ENCODE assay signal across 30 mouse cellular contexts in genomic region chr4:44126805-44127204, GRCm38 (mm10). TPM values are rescaled to one million over a fixed set of nuclear protein-coding genes. Genes with fewer than 3 reads are reported as not detected.
DNase-seq lines count a peak whose midpoint lies in the region; ATAC-seq and TF ChIP-seq lines count a peak whose summit lies in the region.
"Had no signal": no experiment of that assay in that cellular context is flagged by ENCODE, and none has a peak within 500 bp of the region (broad histone marks: within the 10 kb centered on the region; RNA-seq: fewer than 3 reads in every experiment).

No protein-coding gene starts in this region.

- no peak overlapping the region for H3K27ac ChIP-seq in thymus, adult 2 months (ENCODE audit: control insufficient read depth, insufficient read depth, low read length)
- no peak overlapping the region for H3K27ac ChIP-seq in embryonic facial prominence, embryonic 10.5 days (replicated peaks)
- no peak overlapping the region for H3K27ac ChIP-seq in cerebellum, adult 2 months (ENCODE audit: insufficient read depth, low read length)
- H3K27ac ChIP-seq: forebrain, embryonic 12.5 days; hindbrain, embryonic 14.5 days; left cerebral cortex, adult 2 months; limb, embryonic 12.5 days; lung, embryonic 15.5 days; midbrain, embryonic 13.5 days; stomach, postnatal 0 days had no signal

- H3K4me1 ChIP-seq in thymus, adult 2 months (replicated peaks; ENCODE audit: control insufficient read depth, insufficient read depth, low read length), result peaks cover 4% of the 10 kb centered on the region
- no peaks in the 10 kb centered on the region for H3K4me1 ChIP-seq in embryonic facial prominence, embryonic 10.5 days
- H3K4me1 ChIP-seq in cerebellum, adult 2 months (ENCODE audit: control insufficient read depth, insufficient read depth, low read length), result no peaks in the 10 kb centered on the region
- H3K4me1 ChIP-seq: forebrain, embryonic 12.5 days; limb, embryonic 12.5 days; lung, embryonic 15.5 days; midbrain, embryonic 13.5 days had no signal

- no peak overlapping the region for H3K4me3 ChIP-seq in thymus, adult 2 months (ENCODE audit: control insufficient read depth, insufficient read depth, low read length)
- no peak overlapping the region for H3K4me3 ChIP-seq in embryonic facial prominence, embryonic 10.5 days
- H3K4me3 ChIP-seq in cerebellum, adult 2 months (replicated peaks; ENCODE audit: insufficient read depth, low read depth, low read length), result no peak overlapping the region
- H3K4me3 ChIP-seq: erythroblast, embryonic 14.5 days; forebrain, embryonic 12.5 days; left cerebral cortex, adult 2 months; limb, embryonic 12.5 days; lung, embryonic 15.5 days; megakaryocyte, embryonic 14.5 days; midbrain, embryonic 13.5 days had no signal

- peak; percentile 35 for DNase-seq in T-cell, adult 2 months (ENCODE audit: low spot score)
- DNase-seq in thymus, adult 2 months, result peak; percentile 45
- DNase-seq in thymus, postnatal 36 days, result peak; percentile 38 to 64
- no peak for DNase-seq in lung, postnatal 10 days
- no peak for DNase-seq in embryonic facial prominence, embryonic 10.5 days (ENCODE audit: low spot score)
- DNase-seq in cerebellum, adult 2 months, result no peak
- DNase-seq in cerebellum, postnatal 10 days, result no peak
- DNase-seq: adrenal gland, adult 2 months; cerebellum, adult 9-10 months; forebrain, postnatal 0 days; gastrocnemius, postnatal 10 days; heart, adult 11 months; heart, postnatal 4 days; kidney, adult 9 months; kidney, postnatal 10 days; lung, postnatal 36 days; right cerebral cortex, adult 18-20 months; spleen, adult 18-20 months had no signal

- ATAC-seq in megakaryocyte, adult 5-6 weeks (ENCODE audit: poor library complexity, severe bottlenecking), result peak; percentile 51; the same call in 1 of the 2 replicates
- ATAC-seq: activated CD4-positive, CD25-positive, alpha-beta regulatory T cell, adult 4 months; forebrain, postnatal 0 days; intestine, postnatal 0 days; midbrain, embryonic 13.5 days had no signal

- H3K36me3 ChIP-seq in thymus, adult 2 months (ENCODE audit: control insufficient read depth, insufficient read depth, low read length), result peaks cover 47% of the 10 kb centered on the region
- peaks cover 93% of the 10 kb centered on the region for H3K36me3 ChIP-seq in embryonic facial prominence, embryonic 10.5 days (replicated peaks)

- no peak for TF ChIP-seq POLR2A in thymus, adult 2 months (IDR thresholded peaks at IDR 0.05; ENCODE audit: control insufficient read depth, extremely low read depth, insufficient read depth, low read length, poor library complexity)
- TF ChIP-seq POLR2A in cerebellum, adult 2 months (IDR thresholded peaks at IDR 0.05; ENCODE audit: borderline replicate concordance, insufficient read depth, low read length), result no peak

- no peaks in the 10 kb centered on the region for H3K27me3 ChIP-seq in thymus, adult 2 months (ENCODE audit: control insufficient read depth, insufficient read depth, low read length)
- H3K27me3 ChIP-seq in embryonic facial prominence, embryonic 10.5 days (replicated peaks; ENCODE audit: low read depth, poor library complexity, severe bottlenecking), result no peaks in the 10 kb centered on the region
- H3K27me3 ChIP-seq in cerebellum, adult 2 months (ENCODE audit: control insufficient read depth, insufficient read depth, low read length), result no peaks in the 10 kb centered on the region
- H3K27me3 ChIP-seq: forebrain, embryonic 12.5 days; limb, embryonic 12.5 days; lung, embryonic 15.5 days; megakaryocyte, embryonic 14.5 days; midbrain, embryonic 13.5 days had no signal

- no peaks in the 10 kb centered on the region for H3K9me3 ChIP-seq in embryonic facial prominence, embryonic 10.5 days
- H3K9me3 ChIP-seq: forebrain, embryonic 12.5 days; limb, embryonic 12.5 days; lung, embryonic 15.5 days; megakaryocyte, embryonic 14.5 days; midbrain, embryonic 13.5 days had no signal

- 26% methylated on average over 12 of the region's 12 CpGs for WGBS in thymus, adult 2 months
- 94% methylated on average over 12 of the region's 12 CpGs for WGBS in embryonic facial prominence, embryonic 10.5 days
- 91% methylated on average over 12 of the region's 12 CpGs for WGBS in cerebellum, adult 2 months

- TF ChIP-seq CTCF in thymus, adult 2 months (IDR thresholded peaks at IDR 0.05; ENCODE audit: borderline replicate concordance, control insufficient read depth, extremely low read depth, insufficient read depth, low read length, poor library complexity), result no peak
- TF ChIP-seq CTCF in cerebellum, adult 2 months (IDR thresholded peaks at IDR 0.05; ENCODE audit: borderline replicate concordance, insufficient read depth, low read depth, low read length), result no peak

RNA-seq across cellular contexts. Expression of gene Gne, which starts 42.8 kb away (rescaled TPM):
- 12.1 and 15.8 TPM in 2 replicates for total RNA-seq in megakaryocyte, adult 5-6 weeks (2015)
- total RNA-seq in megakaryocyte, adult 5-6 weeks (2017), result 7.7 and 10.0 TPM in 2 replicates
- polyA plus RNA-seq in thymus, adult 2 months (2012; rRNA removed), result 28.0 and 32.0 TPM in 2 replicates
- polyA plus RNA-seq in embryonic facial prominence, embryonic 10.5 days (2016; fragmentation: Nextera tagmentation; extraction: Ambion mirVana), result 20.5 and 20.8 TPM in 2 replicates
- polyA plus RNA-seq in cerebellum, adult 2 months (2012; rRNA removed), result 21.7 and 23.3 TPM in 2 replicates

Comparison
In these comparisons a context has a peak if more than half of its experiments do, and no peak if none do; other contexts are left out.
1. DNase-seq: peak in T-cell, adult 2 months (single experiment), thymus, adult 2 months (single experiment) and thymus, postnatal 36 days (2 of 2); none in lung, postnatal 10 days (single experiment), embryonic facial prominence, embryonic 10.5 days (single experiment), cerebellum, adult 2 months (0 of 2) and cerebellum, postnatal 10 days (0 of 2).